Mouse (Mus musculus): ENCODE results near the gene Irs3. TPM values are rescaled to one million over a fixed set of nuclear protein-coding genes. Genes with fewer than 3 reads are reported as not detected.

Irs3 gene
- polyA plus RNA-seq, 1 experiment from 2014 or later, result 0.31 TPM

- WGBS, result 56% methylated on average over 3 of the region's 3 CpGs
- H3K27ac ChIP-seq, result no peak overlapping the region; the same call in 1 of the 2 replicates
- no peak for DNase-seq (ENCODE audit: extremely low spot score, low spot score)
- H3K4me1 ChIP-seq, result peaks cover 70% of the 10 kb centered on the region
- H3K4me3 ChIP-seq, result peak overlapping the region; percentile 42; the same call in 1 of the 2 replicates
- peaks cover 34% of the 10 kb centered on the region for H3K27me3 ChIP-seq (ENCODE audit: poor library complexity, severe bottlenecking)
- H3K9me3 ChIP-seq, result no peaks in the 10 kb centered on the region
- H3K36me3 ChIP-seq (replicated peaks), result peaks cover 27% of the 10 kb centered on the region
Observed at GRCm38 (mm10) chr5:137609292-137609691, 36.2 kb downstream of the Irs3 start.

DNA sequence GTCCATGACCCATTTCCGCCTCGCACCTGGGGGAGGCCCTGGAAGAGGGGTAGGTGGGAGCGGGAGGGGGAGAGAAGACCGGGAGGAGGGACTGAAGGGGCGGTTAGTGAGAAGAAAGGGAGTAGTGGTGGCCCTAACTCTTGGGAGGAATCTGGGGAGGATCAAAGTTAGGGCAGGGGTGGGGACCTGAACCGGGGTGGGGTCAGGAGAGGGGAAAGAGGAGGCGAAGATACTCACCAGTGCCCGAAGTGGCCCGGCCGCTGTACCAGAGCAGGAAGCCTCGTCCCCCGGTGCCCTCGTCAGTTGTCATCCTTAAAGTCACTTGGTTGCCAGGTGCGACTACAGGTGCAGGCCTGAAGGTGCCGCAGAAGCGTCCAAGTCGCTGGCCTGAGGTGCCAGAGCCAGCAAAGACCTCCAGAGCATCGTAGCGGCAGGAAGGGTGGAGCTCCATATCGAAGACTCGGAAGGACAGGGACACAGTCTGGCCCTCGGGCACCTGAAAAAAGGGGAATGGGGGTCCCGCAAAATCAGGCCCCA lies 36.8 kb downstream of the Irs3 start:
- Histone ChIP-seq H3K27ac (peak overlapping the region; percentile 62), H3K4me1 (peaks cover 68% of the 10 kb centered on the region), H3K27me3 (ENCODE audit: poor library complexity, severe bottlenecking) (peaks cover 34% of the 10 kb centered on the region), H3K36me3 (replicated peaks) (peaks cover 30% of the 10 kb centered on the region), H3K9me3 (no peaks in the 10 kb centered on the region), H3K4me3 (peak overlapping the region; percentile 42)
- DNase-seq (ENCODE audit: extremely low spot score, low spot score), result no peak
- 12% methylated on average over 23 of the region's 23 CpGs for WGBS

- peaks cover 68% of the 10 kb centered on the region for H3K4me1 ChIP-seq
- H3K9me3 ChIP-seq, result no peaks in the 10 kb centered on the region
- peak overlapping the region; percentile 62 for H3K27ac ChIP-seq
- no peak for DNase-seq (ENCODE audit: extremely low spot score, low spot score)
- peak overlapping the region; percentile 42 for H3K4me3 ChIP-seq
- peaks cover 34% of the 10 kb centered on the region for H3K27me3 ChIP-seq (ENCODE audit: poor library complexity, severe bottlenecking)
- peaks cover 30% of the 10 kb centered on the region for H3K36me3 ChIP-seq (replicated peaks)
- WGBS, result 11% methylated on average over 26 of the region's 26 CpGs
Observed at GRCm38 (mm10) chr5:137607860-137608653, 37.5 kb downstream of the Irs3 start.

- no peaks in the 10 kb centered on the region for H3K9me3 ChIP-seq
Observed at GRCm38 (mm10) chr5:137601365-137601729, 44.2 kb downstream of the Irs3 start.

DNA sequence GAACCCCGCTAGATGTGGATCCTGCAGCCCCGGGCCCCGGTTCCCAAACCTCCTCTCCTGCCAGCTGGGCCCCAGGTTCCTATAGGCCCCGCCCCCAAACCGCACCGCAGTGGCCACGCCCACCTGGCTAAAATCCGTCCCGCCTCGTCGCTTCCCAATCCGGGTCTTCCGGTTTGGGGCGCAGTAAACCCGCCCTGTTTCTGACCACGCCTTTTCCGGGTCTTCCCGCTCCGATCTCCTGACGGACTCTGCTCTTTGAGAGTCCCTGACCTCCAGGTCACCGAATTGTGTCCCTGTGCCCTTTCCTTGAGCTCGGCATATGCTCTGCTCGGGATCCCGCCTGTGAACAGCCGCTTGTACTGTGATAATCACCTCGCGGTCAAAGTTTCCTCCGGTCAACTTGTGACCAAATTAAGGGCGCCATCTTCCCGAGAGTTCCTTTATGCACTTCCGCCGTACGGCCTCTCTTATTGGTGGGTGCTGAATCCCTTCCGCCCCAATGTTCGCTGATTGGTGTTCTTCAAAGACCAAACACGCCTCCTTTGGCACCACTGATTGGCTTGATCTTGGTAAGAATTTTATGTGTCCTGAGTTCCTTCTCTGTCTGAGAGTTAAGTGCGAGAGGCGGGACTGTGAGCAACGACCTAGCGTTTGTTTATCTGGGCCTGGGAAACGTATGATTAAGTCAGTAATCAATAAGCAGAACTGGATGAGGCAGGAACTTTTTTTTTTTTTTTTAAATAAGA lies 44.7 kb downstream of the Irs3 start, which contains the start of gene Mospd3:
TSS of gene Mospd3 (minus strand) at position 440 of the 746 bp plus-strand sequence.
- H3K27me3 ChIP-seq (ENCODE audit: poor library complexity, severe bottlenecking), result no peaks in the 10 kb centered on the region
- no peaks in the 10 kb centered on the region for H3K9me3 ChIP-seq
- H3K4me1 ChIP-seq, result peaks cover 53% of the 10 kb centered on the region
- peak; percentile 95 for DNase-seq (ENCODE audit: extremely low spot score, low spot score)
- under 1% methylated on average over 41 of the region's 41 CpGs for WGBS
- H3K4me3 ChIP-seq, result peak within 1 kb of the TSS; percentile 70
- peaks cover 27% of the 10 kb centered on the region for H3K36me3 ChIP-seq (replicated peaks)
- H3K27ac ChIP-seq, result peak within 1 kb of the TSS; percentile 97

More at GRCm38 (mm10) chr5:137601365-137601729, 44.2 kb downstream of the Irs3 start:
- DNase-seq (ENCODE audit: extremely low spot score, low spot score), result no peak
- H3K4me3 ChIP-seq, result peak overlapping the region; percentile 70
- H3K4me1 ChIP-seq, result peaks cover 53% of the 10 kb centered on the region
- peak overlapping the region; percentile 97 for H3K27ac ChIP-seq
- WGBS, result under 1% methylated on average over 22 of the region's 22 CpGs
- no peaks in the 10 kb centered on the region for H3K27me3 ChIP-seq (ENCODE audit: poor library complexity, severe bottlenecking)
- peaks cover 32% of the 10 kb centered on the region for H3K36me3 ChIP-seq (replicated peaks)

DNA sequence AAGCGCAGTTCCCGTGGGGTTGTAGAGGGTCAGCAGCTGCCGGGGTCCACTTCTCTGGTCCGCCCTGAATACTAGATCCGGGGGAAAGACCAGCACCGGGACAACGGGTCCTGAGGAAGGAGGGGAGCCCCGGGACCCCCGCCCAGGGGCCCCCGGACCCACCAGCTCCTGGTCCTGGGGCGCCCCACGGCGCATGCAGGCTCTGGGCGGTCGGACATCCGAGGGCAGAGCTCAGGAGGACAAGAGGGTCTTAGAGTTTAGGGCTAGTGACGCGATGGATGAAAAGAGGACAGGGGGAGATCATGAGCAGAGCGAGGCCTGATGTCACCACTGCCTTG lies 45.3 kb downstream of the Irs3 start:
- Histone ChIP-seq H3K4me1 (peaks cover 53% of the 10 kb centered on the region), H3K9me3 (no peaks in the 10 kb centered on the region), H3K36me3 (replicated peaks) (peaks cover 21% of the 10 kb centered on the region), H3K27me3 (ENCODE audit: poor library complexity, severe bottlenecking) (no peaks in the 10 kb centered on the region), H3K27ac (peak overlapping the region; percentile 97), H3K4me3 (peak overlapping the region; percentile 70)
- no peak for DNase-seq (ENCODE audit: extremely low spot score, low spot score)
- 4% methylated on average over 19 of the region's 19 CpGs for WGBS

- Histone ChIP-seq H3K27me3 (ENCODE audit: poor library complexity, severe bottlenecking) (no peaks in the 10 kb centered on the region), H3K4me3 (peak overlapping the region; percentile 70), H3K27ac (peak overlapping the region; percentile 97; the same call in 1 of the 2 replicates), H3K9me3 (no peaks in the 10 kb centered on the region), H3K4me1 (peaks cover 53% of the 10 kb centered on the region), H3K36me3 (replicated peaks) (peaks cover 17% of the 10 kb centered on the region)
- 72% methylated on average over 9 of the region's 9 CpGs for WGBS
- no peak for DNase-seq (ENCODE audit: extremely low spot score, low spot score)
Observed at GRCm38 (mm10) chr5:137599600-137599999, 45.9 kb downstream of the Irs3 start.

GRCm38 (mm10) chr5:137598100-137598826 lies 47.3 kb downstream of the Irs3 start:
- WGBS, result 87% methylated on average over 2 of the region's 2 CpGs
- H3K4me1 ChIP-seq, result peaks cover 46% of the 10 kb centered on the region
- no peaks in the 10 kb centered on the region for H3K9me3 ChIP-seq
- DNase-seq (ENCODE audit: extremely low spot score, low spot score), result no peak
- no peaks in the 10 kb centered on the region for H3K27me3 ChIP-seq (ENCODE audit: poor library complexity, severe bottlenecking)
- peaks cover 15% of the 10 kb centered on the region for H3K36me3 ChIP-seq (replicated peaks)
- no peak overlapping the region for H3K4me3 ChIP-seq
- no peak overlapping the region for H3K27ac ChIP-seq

DNA sequence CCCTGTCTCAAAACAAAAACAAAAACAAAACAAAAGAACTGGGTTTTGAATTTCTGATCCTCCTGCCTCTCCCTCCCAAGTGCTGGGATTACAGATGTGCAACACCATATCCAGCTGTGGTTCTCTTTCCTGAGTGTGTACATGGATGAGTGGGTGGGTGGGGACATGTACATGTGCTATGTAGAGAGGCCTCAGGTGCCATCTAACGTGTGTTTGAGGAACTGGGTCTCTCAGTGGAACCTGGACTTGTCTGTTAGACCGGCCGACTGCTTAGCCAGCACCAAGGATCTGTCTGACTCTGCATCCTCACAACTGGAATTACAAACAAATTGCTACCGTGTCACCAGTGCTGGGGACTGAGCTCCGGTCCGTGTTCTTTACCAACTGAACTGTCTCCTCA lies 47.9 kb downstream of the Irs3 start:
- peaks cover 15% of the 10 kb centered on the region for H3K36me3 ChIP-seq (replicated peaks)
- H3K4me1 ChIP-seq, result peaks cover 40% of the 10 kb centered on the region
- no peaks in the 10 kb centered on the region for H3K9me3 ChIP-seq
- WGBS, result 96% methylated on average over 6 of the region's 6 CpGs
- H3K27ac ChIP-seq, result no peak overlapping the region
- no peaks in the 10 kb centered on the region for H3K27me3 ChIP-seq (ENCODE audit: poor library complexity, severe bottlenecking)
- H3K4me3 ChIP-seq, result no peak overlapping the region
- DNase-seq (ENCODE audit: extremely low spot score, low spot score), result no peak

DNA sequence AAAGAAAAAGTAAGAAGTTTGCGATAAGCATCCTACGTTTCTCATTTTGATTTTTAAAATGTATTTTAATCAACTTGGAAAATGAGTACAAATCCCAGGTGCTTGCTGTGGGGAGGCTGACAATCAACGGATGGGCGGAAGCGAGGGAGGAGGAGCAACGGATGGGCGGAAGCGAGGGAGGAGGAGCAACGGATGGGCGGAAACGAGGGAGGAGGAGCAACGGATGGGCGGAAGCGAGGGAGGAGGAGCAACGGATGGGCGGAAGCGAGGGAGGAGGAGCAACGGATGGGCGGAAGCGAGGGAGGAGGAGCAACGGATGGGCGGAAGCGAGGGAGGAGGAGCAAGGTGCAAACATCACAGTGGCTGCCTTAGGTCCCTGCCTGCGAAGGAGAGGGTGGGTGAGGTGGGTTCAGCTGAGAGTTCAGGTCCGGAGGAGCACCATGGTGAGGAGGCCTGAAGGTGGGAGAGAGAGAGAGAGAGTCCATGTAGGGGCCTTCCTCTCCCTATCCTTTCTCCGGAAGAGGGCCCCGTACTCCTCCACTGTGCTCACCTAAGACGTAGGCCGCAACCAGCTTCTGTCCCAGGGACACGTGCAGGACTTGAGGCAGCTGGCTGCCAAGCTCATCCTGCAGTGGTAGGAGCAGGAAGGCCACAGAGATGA lies 48.8 kb downstream of the Irs3 start:
- Histone ChIP-seq H3K9me3 (no peaks in the 10 kb centered on the region), H3K4me1 (peaks cover 31% of the 10 kb centered on the region), H3K36me3 (replicated peaks) (peaks cover 15% of the 10 kb centered on the region), H3K4me3 (peak overlapping the region; percentile 42), H3K27ac (peak overlapping the region; percentile 77), H3K27me3 (ENCODE audit: poor library complexity, severe bottlenecking) (no peaks in the 10 kb centered on the region)
- whole genome bisulfite sequencing, result 31% methylated on average over 30 of the region's 30 CpGs
- DNase-seq (ENCODE audit: extremely low spot score, low spot score), result no peak

DNA sequence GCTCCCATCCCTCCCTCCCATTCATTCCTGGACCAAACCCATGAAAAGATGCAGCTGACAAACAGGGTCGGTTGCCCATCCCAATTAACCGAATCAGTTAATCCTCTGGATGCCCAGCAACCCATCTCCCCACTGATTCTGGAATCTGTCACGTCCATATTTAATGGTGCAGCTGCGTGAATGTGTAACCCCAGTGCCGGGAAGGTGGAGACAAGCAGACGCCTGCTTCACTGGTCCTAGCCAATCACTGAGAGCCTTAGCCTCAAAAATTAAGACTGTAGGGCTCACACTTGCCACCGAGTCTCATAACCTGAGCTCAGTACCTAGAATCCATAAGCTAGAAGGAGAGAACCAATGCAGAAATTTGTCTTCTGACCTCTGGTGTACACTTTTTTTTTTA lies 49.6 kb downstream of the Irs3 start:
- no peaks in the 10 kb centered on the region for H3K27me3 ChIP-seq (ENCODE audit: poor library complexity, severe bottlenecking)
- no peak overlapping the region for H3K27ac ChIP-seq
- WGBS, result 85% methylated on average over 7 of the region's 7 CpGs
- H3K4me3 ChIP-seq, result no peak overlapping the region
- no peaks in the 10 kb centered on the region for H3K9me3 ChIP-seq
- peaks cover 27% of the 10 kb centered on the region for H3K4me1 ChIP-seq
- DNase-seq (ENCODE audit: extremely low spot score, low spot score), result no peak
- H3K36me3 ChIP-seq (replicated peaks), result peaks cover 15% of the 10 kb centered on the region
